Mouse (Mus musculus) CH12.LX (cell line): Measurements from ENCODE around the gene Fat1. TPM values are rescaled to one million over a fixed set of nuclear protein-coding genes. Genes with fewer than 3 reads are reported as not detected.
A peak's percentile ranks its signal among the peaks of the same experiment; 100 is the strongest.

Source experiments
- DNase-seq: peaks from one replicate; pipeline ENCODE4 v3.0.0-alpha.2; 2013; ENCODE audit errors: extremely low read depth
- H3K27ac ChIP-seq: 2 replicates; pipeline ENCODE4 v1.5.1; 2012; ENCODE audit warnings: low read depth, mild to moderate bottlenecking, control low read depth, moderate library complexity; ENCODE audit not compliant: insufficient read depth
- H3K27me3 ChIP-seq: replicated peaks from 2 replicates; pipeline ENCODE3; 2012; ENCODE audit warnings: inconsistent platforms
- H3K36me3 ChIP-seq, 2 experiments: replicated peaks in 1 of 2; 2 replicates each; pipeline versions ENCODE3 to v1.6.1; 2012; ENCODE audit warnings: inconsistent platforms in 1 of 2, low read length in 1 of 2, mild to moderate bottlenecking in 1 of 2, mixed read lengths in 1 of 2, moderate library complexity in 1 of 2; ENCODE audit not compliant: control insufficient read depth in 1 of 2, insufficient read depth in 1 of 2
- H3K4me1 ChIP-seq, 2 experiments: 2 replicates each; pipeline ENCODE4 v1.6.1; 2012; ENCODE audit warnings: inconsistent platforms in 1 of 2, moderate library complexity in 1 of 2; ENCODE audit not compliant: insufficient read depth in 2 of 2, control insufficient read depth in 1 of 2
- H3K4me2 ChIP-seq: 2 replicates; pipeline ENCODE4 v1.6.1; 2012; ENCODE audit warnings: low read depth, mild to moderate bottlenecking, control low read depth; ENCODE audit not compliant: poor library complexity, insufficient read depth, severe bottlenecking
- H3K4me3 ChIP-seq, 3 experiments: fragments of 150-350 bp in 1 of 3; sonication (generic) in 1 of 3; replicated peaks in 1 of 3; 2 replicates each; pipeline versions ENCODE3 to v1.5.1; 2011 to 2012; ENCODE audit warnings: low read depth in 2 of 3, low read length in 2 of 3, mild to moderate bottlenecking in 2 of 3, moderate library complexity in 2 of 3, control low read depth in 1 of 3, improper control_type of control experiment in 1 of 3, inconsistent platforms in 1 of 3, mixed read lengths in 1 of 3; ENCODE audit not compliant: poor library complexity in 1 of 3
- H3K79me2 ChIP-seq: replicated peaks from 2 replicates; pipeline ENCODE4 v1.6.1; 2012; ENCODE audit warnings: mild to moderate bottlenecking, moderate library complexity; ENCODE audit not compliant: control insufficient read depth, poor library complexity, insufficient read depth, severe bottlenecking; ENCODE audit errors: extremely low read depth
- H3K9ac ChIP-seq: 2 replicates; pipeline ENCODE4 v1.6.1; 2012; ENCODE audit warnings: low read depth, mild to moderate bottlenecking, control low read depth, moderate library complexity; ENCODE audit not compliant: insufficient read depth
- H3K9me3 ChIP-seq: replicated peaks from 2 replicates; pipeline ENCODE3; 2012; ENCODE audit warnings: low read length, inconsistent platforms, mixed read lengths
- CHD1 ChIP-seq: IDR thresholded peaks from 2 replicates; pipeline ENCODE4 v1.6.1; 2012; ENCODE audit warnings: low read depth, low read length, improper control_type of control experiment, inconsistent platforms
- CHD2 ChIP-seq: IDR thresholded peaks from 2 replicates; pipeline ENCODE4 v1.6.1; 2011; ENCODE audit warnings: low read length, improper control_type of control experiment
- CTCF ChIP-seq, 2 experiments: IDR thresholded peaks in 1 of 2; conservative IDR thresholded peaks in 1 of 2; 2 replicates each; pipeline ENCODE4 v1.5.1; 2011 to 2012; ENCODE audit warnings: low read depth in 2 of 2, low read length in 2 of 2, improper control_type of control experiment in 1 of 2, inconsistent platforms in 1 of 2, mild to moderate bottlenecking in 1 of 2, moderate library complexity in 1 of 2
- EP300 ChIP-seq: IDR thresholded peaks from 2 replicates; pipeline ENCODE4 v1.6.1; 2011; ENCODE audit warnings: low read length, improper control_type of control experiment
- KAT2A ChIP-seq: IDR thresholded peaks from 2 replicates; pipeline ENCODE4 v1.6.1; 2012; ENCODE audit warnings: low read length, improper control_type of control experiment, inconsistent platforms; ENCODE audit not compliant: insufficient replicate concordance
- MAZ ChIP-seq: IDR thresholded peaks from 2 replicates; pipeline ENCODE4 v1.6.1; 2012; ENCODE audit warnings: low read depth, mild to moderate bottlenecking, inconsistent platforms, low read length, improper control_type of control experiment, moderate library complexity
- MYC ChIP-seq: IDR thresholded peaks from 2 replicates; pipeline ENCODE4 v1.6.1; 2011; ENCODE audit warnings: low read depth, mild to moderate bottlenecking, improper control_type of control experiment, low read length
- RAD21 ChIP-seq: IDR thresholded peaks from 2 replicates; pipeline ENCODE4 v1.6.1; 2011; ENCODE audit warnings: low read depth, mild to moderate bottlenecking, low read length, improper control_type of control experiment, moderate library complexity
- RCOR1 ChIP-seq: conservative IDR thresholded peaks from 2 replicates; pipeline ENCODE4 v1.6.1; 2012; ENCODE audit warnings: low read depth, mild to moderate bottlenecking, inconsistent platforms, low read length, improper control_type of control experiment
- TCF12 ChIP-seq: IDR thresholded peaks from 2 replicates; pipeline ENCODE4 v1.6.1; 2014; ENCODE audit warnings: low read depth, mild to moderate bottlenecking, inconsistent platforms, low read length, improper control_type of control experiment
- UBTF ChIP-seq: IDR thresholded peaks from 2 replicates; pipeline ENCODE4 v1.6.1; 2012; ENCODE audit warnings: low read depth, mild to moderate bottlenecking, inconsistent platforms, low read length, improper control_type of control experiment, moderate library complexity
- USF2 ChIP-seq: conservative IDR thresholded peaks from 2 replicates; pipeline ENCODE4 v1.6.1; 2011; ENCODE audit warnings: low read depth, low read length, improper control_type of control experiment
- ZKSCAN1 ChIP-seq: IDR thresholded peaks from 2 replicates; pipeline ENCODE4 v1.6.1; 2012; ENCODE audit warnings: low read depth, inconsistent platforms, low read length, improper control_type of control experiment, borderline replicate concordance
- ZMIZ1 ChIP-seq: IDR thresholded peaks from 2 replicates; pipeline ENCODE4 v1.6.1; 2012; ENCODE audit warnings: low read depth, mild to moderate bottlenecking, inconsistent platforms, low read length, improper control_type of control experiment
- ZNF384 ChIP-seq: IDR thresholded peaks from 2 replicates; pipeline ENCODE4 v1.6.1; 2012; ENCODE audit warnings: low read depth, low read length, improper control_type of control experiment, inconsistent platforms
- dilution Hi-C: fragments of 300-500 bp; cut with MboI; formaldehyde crosslinking; loops from 2 replicates; pipeline ENCODE4 v1.14.3; 2020; ENCODE audit warnings: low sequenced_read_pairs; ENCODE audit not compliant: extremely low pct_unique_long_range_greater_than_20kb, extremely low pct_ligation_motif_present
- in situ Hi-C: fragments of 300-500 bp; cut with MboI; formaldehyde crosslinking; loops from 3 replicates; pipeline ENCODE4 v1.14.3; 2019; ENCODE audit warnings: low sequenced_read_pairs, low pct_ligation_motif_present, low pct_unique_long_range_greater_than_20kb, mixed read lengths
- polyA plus RNA-seq: library from polyadenylated mRNA; unstranded; fragments of >175 nt; gene quantifications from 2 replicates; pipeline ENCODE4 v1.2.1, GENCODE M21; 2012; ENCODE audit warnings: low read depth; ENCODE audit not compliant: insufficient read length
- total RNA-seq, 2 experiments: library from RNA; depleted of rRNA; stranded (reverse); fragments of 300-350 nt in 1 of 2; fragments of >200 nt in 1 of 2; gene quantifications; 2 replicates each; pipeline ENCODE4 v1.2.3; 2012 to 2014

Fat1 gene
- total and polyA plus RNA-seq, 3 experiments = under 0.01 TPM; not detected in 2

DNA sequence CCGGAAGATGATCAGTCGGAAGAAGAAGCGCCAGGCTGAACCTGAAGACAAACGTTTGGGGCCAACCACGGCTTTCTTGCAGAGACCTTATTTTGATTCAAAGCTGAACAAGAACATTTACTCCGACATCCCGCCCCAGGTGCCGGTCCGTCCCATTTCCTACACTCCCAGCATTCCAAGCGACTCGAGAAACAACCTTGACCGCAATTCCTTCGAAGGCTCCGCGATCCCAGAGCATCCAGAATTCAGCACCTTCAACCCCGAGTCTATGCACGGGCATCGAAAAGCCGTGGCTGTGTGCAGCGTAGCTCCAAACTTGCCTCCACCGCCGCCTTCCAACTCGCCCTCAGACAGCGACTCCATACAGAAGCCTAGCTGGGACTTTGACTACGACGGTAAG is 108.9 kb downstream of the Fat1 start (continued):
- TF ChIP-seq CHD2 (no peak), ZMIZ1 (no peak)
- TF ChIP-seq, all 38 proteins: peak for 0

GRCm38 (mm10) chr8:45050451-45050850 is 115.2 kb downstream of the Fat1 start:
- Histone ChIP-seq H3K9me3 (peaks cover 63% of the 10 kb centered on the region), H3K4me3 (no peak overlapping the region), H3K9ac (no peak overlapping the region), H3K4me1 (no peaks in the 10 kb centered on the region), H3K79me2 (no peaks in the 10 kb centered on the region), H3K36me3 (no peaks in the 10 kb centered on the region), H3K27me3 (no peaks in the 10 kb centered on the region), H3K4me2 (no peak overlapping the region), H3K27ac (no peak overlapping the region)
- TF ChIP-seq ZNF384 (no peak), RAD21 (no peak), RCOR1 (no peak), MAZ (no peak), UBTF (no peak), EP300 (no peak), TCF12 (no peak)
- dilution Hi-C loops = no loop called here
- no peak for DNase-seq
- in situ Hi-C loops = no loop called here

DNA sequence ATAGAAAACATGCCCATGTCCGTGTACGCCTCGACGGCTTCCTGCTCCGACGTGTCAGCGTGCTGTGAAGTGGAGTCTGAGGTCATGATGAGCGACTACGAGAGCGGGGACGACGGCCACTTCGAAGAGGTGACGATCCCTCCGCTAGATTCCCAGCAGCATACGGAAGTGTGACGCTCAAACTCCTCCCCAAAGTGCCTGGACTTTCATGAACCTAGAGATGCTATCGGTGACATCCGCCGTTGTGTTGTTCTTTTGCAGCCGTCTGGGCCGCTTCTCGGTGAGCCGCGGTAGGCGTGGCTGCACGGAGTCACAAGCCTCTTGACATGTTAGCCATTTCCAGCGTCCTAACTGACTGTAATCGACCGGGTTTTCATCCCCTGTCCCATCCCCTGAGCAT is 116.0 kb downstream of the Fat1 start:
- in situ Hi-C loops (no loop called here), dilution Hi-C loops (no loop called here)
- Histone ChIP-seq H3K4me3 (no peak overlapping the region), H3K36me3 (no peaks in the 10 kb centered on the region), H3K27ac (no peak overlapping the region), H3K4me1 (no peaks in the 10 kb centered on the region), H3K9ac (no peak overlapping the region), H3K27me3 (no peaks in the 10 kb centered on the region), H3K4me2 (no peak overlapping the region), H3K79me2 (no peaks in the 10 kb centered on the region)
- DNase-seq = no peak
- no peak for TF ChIP-seq TCF12
- no peak for TF ChIP-seq CHD1
- TF ChIP-seq EP300 = no peak
- no peak for TF ChIP-seq ZMIZ1
- no peak for TF ChIP-seq KAT2A
- TF ChIP-seq MYC = no peak
- TF ChIP-seq ZKSCAN1 = no peak
- TF ChIP-seq, all 38 proteins: peak for 0
- H3K9me3 ChIP-seq = peaks cover 67% of the 10 kb centered on the region

- Histone ChIP-seq H3K79me2 (no peaks in the 10 kb centered on the region), H3K4me3 (no peak overlapping the region), H3K9me3 (peaks cover 62% of the 10 kb centered on the region), H3K27ac (no peak overlapping the region), H3K4me2 (no peak overlapping the region), H3K27me3 (no peaks in the 10 kb centered on the region), H3K9ac (no peak overlapping the region), H3K36me3 (no peaks in the 10 kb centered on the region), H3K4me1 (no peaks in the 10 kb centered on the region)
- TF ChIP-seq USF2 (no peak), CTCF (conservative IDR thresholded peaks at IDR 0.05 in 1 of 2, IDR thresholded peaks at IDR 0.05 in 1 of 2; ENCODE audit: low read depth in 2 of 2, low read length in 2 of 2) (0 out of 4 replicates have a peak, but pooled peaks of 1 of the 2 experiments have one; percentile 9)
- in situ Hi-C loops (no loop called here), dilution Hi-C loops (no loop called here)
- no peak for DNase-seq
Observed at GRCm38 (mm10) chr8:45052205-45052604, 117.0 kb downstream of the Fat1 start.
